Mouse (Mus musculus) stomach, postnatal 0 days (tissue): ENCODE measurements at regions not wholly inside any gene's neighbourhood (a gene's known extent, or its start where the extent isn't known, plus 50 kb on each side); places are given as distances from the start of the nearest gene placed in this dataset.

Experiments used
- ATAC-seq: fragments of 200-750 bp; cut with Nextera tagmentation; 2 replicates; pipeline ENCODE4 v1.8.0; 2017; ENCODE audit not compliant: low FRiP score, low TSS enrichment
- DNase-seq: peaks from one replicate; pipeline ENCODE4 v3.0.0-alpha.2; 2016; ENCODE audit warnings: low spot score
- H3K27ac ChIP-seq: fragments of 300-500 bp; sonication (generic); replicated peaks from 2 replicates; pipeline ENCODE4 v1.5.1; 2014; ENCODE audit warnings: mild to moderate bottlenecking, control low read depth
- H3K27me3 ChIP-seq: fragments of 300-500 bp; sonication (generic); 2 replicates; pipeline ENCODE4 v1.6.1; 2014; ENCODE audit warnings: low read length; ENCODE audit not compliant: control insufficient read depth, insufficient read depth
- H3K36me3 ChIP-seq: fragments of 300-500 bp; sonication (generic); 2 replicates; pipeline ENCODE4 v1.6.1; 2014; ENCODE audit warnings: low read length, mixed read lengths; ENCODE audit not compliant: control insufficient read depth, insufficient read depth
- H3K4me1 ChIP-seq: fragments of 300-500 bp; sonication (generic); replicated peaks from 2 replicates; pipeline ENCODE4 v1.6.1; 2014; ENCODE audit warnings: antibody characterized with exemption; ENCODE audit not compliant: control insufficient read depth, insufficient read depth
- H3K4me2 ChIP-seq: fragments of 300-500 bp; sonication (generic); replicated peaks from 2 replicates; pipeline ENCODE4 v1.6.1; 2014; ENCODE audit warnings: low read depth, mild to moderate bottlenecking, control low read depth, moderate library complexity
- H3K4me3 ChIP-seq: fragments of 300-500 bp; sonication (generic); 2 replicates; pipeline ENCODE4 v1.5.1; 2014; ENCODE audit warnings: low read depth, low read length, control low read depth
- H3K9ac ChIP-seq: fragments of 300-500 bp; sonication (generic); 2 replicates; pipeline ENCODE4 v1.6.1; 2014; ENCODE audit warnings: mild to moderate bottlenecking, low read length, control low read depth, mixed read lengths
- H3K9me3 ChIP-seq: fragments of 300-500 bp; sonication (generic); 2 replicates; pipeline ENCODE4 v1.6.1; 2016; ENCODE audit warnings: low read length; ENCODE audit not compliant: control insufficient read depth
- CTCF ChIP-seq: IDR thresholded peaks from 2 replicates; pipeline ENCODE4 v1.5.1; 2016; ENCODE audit warnings: antibody characterized with exemption, low read depth, mild to moderate bottlenecking, moderate library complexity
- EP300 ChIP-seq: optimal IDR thresholded peaks from 2 replicates; pipeline ENCODE3; 2016; ENCODE audit warnings: antibody characterized with exemption
- WGBS: fragments of 180-500 bp; shearing (Covaris S2); extraction: QIAGEN DNeasy Blood & Tissue Kit; methylation state at CpG from one replicate; pipeline ENCODE4 v1.1.7; 2014; 5-methylcytosine and 5-hydroxymethylcytosine counted together

- Histone ChIP-seq H3K4me2 (no peak overlapping the region), H3K36me3 (no peaks in the 10 kb centered on the region), H3K27me3 (no peaks in the 10 kb centered on the region), H3K4me1 (no peaks in the 10 kb centered on the region), H3K9ac (no peak overlapping the region), H3K27ac (no peak overlapping the region), H3K9me3 (no peaks in the 10 kb centered on the region), H3K4me3 (no peak overlapping the region)
- WGBS = 82% methylated on average over 8 of the region's 8 CpGs
- DNase-seq = no peak
- no peak for ATAC-seq
- TF ChIP-seq EP300 (no peak), CTCF (no peak)
Observed at GRCm38 (mm10) chr5:148605730-148606129, 53.1 kb upstream of the Ubl3 start.
